Mouse (Mus musculus) gastrocnemius, postnatal 4 days (tissue): Measurements from ENCODE around the gene Snx18. TPM values are rescaled to one million over a fixed set of nuclear protein-coding genes. Genes with fewer than 3 reads are reported as not detected.
A peak's percentile ranks its signal among the peaks of the same experiment; 100 is the strongest.

ENCODE experiments used
- DNase-seq, 2 experiments: peaks; one replicate each; pipeline ENCODE4 v3.0.0; 2021 to 2022; ENCODE audit warnings: low spot score in 2 of 2, mixed read lengths in 2 of 2
- total RNA-seq, 2 experiments: library from RNA; stranded (reverse); gene quantifications; 2 replicates each; pipeline ENCODE4 v1.2.3; 2021

Gene Snx18
- total RNA-seq, 2 experiments from 2014 or later: 30.7 to 36.4 TPM

DNA sequence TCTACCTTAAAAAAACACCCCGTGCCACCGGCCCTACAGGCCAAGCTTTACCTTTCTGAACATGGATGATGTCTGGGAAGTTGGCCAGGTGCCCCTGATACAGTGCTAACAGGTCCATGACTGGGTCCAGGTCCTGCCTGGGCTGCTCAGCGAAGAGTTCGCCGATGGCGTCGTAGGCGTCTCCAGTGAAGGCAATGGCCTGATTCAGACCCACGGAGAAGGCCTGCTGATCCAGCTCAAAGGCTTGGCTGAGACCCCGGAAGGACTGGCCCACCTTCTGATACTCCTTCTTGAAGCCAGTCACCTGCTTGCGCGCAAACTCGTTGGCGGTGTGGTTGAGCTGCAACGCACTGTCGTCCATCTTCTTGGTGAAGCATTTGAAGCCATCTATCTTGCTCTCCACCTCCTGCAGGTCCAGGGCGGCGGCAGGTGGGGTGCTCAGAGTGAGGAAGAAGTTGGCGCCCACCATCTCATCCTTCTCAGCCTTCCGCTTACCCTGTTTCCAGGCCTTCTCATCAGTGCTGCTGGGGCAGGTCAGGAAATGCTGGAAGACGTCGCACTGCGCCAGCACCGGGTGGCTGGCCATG lies 1.5 kb downstream of the Snx18 start:
- DNase-seq: peak in 1 of 2 experiments; percentile 43

DNA sequence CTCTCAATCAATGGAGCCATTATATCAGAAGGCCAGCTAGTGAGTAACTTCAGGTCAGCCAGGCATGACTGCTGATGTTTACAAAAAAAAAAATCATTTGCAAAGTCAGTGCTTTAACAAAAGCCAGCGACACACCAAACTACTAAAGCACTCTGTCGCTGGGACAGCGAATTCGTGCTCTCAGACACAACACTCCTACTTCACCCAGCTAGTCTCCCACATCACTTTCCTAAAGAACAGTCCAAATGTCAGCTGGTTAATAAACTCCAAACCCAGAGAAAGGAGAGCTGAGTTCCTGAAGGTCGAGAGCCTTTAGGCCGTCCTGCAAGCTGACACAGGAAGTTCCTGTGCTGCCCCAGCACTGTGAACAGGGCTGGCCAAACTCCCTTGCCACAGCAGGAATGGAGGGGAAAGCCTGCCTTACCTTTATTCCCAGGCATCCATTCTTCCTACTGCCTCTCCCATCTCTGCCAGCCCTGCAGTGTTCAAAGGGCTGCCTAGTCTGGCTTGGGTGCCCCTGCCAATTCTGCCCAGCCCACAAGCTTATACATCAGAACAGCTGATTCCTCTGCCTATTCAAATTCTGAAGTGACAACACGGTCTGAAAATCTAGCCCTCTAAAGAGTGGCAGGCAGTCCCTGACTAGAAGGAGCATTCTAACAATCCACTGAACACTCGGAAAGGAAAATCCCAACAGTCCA lies 2.2 kb downstream of the Snx18 start:
- no peak for DNase-seq

- DNase-seq: peak in 1 of 2 experiments; percentile 37
Measured at GRCm38 (mm10) chr13:113615546-113615941, 2.8 kb downstream of the Snx18 start.

DNA sequence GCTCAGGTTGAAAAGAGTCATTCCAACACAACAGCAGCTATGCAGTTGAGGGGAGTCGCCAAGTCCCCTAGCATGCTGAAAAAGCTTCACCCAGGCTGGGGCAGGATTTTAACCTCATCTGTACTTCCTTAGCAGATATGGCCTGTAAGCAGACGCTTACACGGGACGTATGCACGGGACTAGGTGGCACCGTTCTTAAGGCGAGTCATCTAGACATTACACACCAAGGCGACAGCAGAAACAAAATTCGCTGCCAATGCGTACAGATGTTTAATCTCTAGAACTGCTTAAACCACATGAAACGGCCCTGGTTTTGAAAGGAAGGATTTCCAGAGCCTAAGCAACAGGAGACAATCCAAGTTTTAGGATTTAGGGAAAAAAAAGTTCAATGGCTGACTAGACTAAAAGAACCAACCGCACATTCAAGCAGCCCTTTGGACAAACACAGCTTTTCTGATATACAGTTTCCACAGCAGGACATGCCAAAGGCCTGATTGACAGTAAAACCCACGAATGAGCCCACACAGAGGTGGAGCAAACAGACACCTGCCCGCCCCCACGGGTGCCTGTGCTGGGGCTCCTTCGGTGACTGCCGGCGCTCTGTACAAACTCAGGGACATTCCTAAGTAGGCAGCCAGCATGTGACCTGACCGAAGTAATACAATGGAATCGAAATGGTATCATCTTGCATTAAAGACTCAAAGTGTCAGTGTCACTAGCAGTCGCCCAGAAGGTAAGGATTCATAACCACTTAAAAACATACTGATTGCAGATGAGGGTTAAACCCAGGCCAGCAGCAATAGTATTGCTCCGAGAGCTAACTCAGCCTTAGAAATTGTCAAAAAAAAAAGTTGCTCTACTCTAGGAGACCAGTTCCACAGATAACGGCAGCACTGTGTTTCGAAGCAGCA lies 3.5 kb downstream of the Snx18 start:
- peak in 1 of 2 experiments; percentile 85 for DNase-seq

DNA sequence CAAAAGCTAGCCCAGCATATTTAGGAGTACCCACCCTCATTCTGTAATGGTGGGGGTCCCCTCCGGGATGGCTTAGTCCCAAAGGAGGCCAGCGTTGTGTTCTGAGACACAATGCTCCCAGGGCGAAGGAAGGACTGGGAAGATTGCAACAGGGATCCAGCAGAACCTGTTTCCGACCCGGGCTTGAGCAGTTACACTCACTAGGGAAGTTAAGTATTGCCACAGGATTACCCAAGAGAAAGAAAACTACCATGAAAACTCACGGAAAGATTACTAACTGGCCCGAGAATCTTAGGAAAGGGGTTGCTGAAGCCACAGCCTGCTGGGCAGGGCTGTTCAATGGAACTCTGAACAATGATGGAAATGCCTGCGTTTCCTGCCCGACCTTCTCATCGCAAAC lies 4.5 kb downstream of the Snx18 start:
- no peak for DNase-seq

DNA sequence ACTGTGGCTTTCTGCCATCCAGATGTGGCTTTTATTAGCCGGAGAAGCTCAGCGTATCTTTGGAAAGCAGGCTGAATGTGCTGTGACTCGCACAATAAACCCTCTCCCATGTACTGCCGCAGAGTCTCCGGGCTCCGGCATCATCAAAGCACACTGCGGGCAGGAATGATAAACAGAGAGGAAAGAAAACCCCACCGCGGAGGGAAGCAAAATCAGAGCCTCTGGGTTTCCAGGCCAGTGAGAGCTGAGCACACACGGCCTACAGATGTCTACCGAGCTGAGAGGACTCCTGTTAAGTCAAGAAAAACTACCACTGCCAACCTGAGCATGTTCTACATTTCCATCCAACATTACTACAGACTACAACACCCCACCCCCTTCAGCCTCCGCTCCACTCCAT lies 5.0 kb downstream of the Snx18 start:
- DNase-seq: no peak

DNA sequence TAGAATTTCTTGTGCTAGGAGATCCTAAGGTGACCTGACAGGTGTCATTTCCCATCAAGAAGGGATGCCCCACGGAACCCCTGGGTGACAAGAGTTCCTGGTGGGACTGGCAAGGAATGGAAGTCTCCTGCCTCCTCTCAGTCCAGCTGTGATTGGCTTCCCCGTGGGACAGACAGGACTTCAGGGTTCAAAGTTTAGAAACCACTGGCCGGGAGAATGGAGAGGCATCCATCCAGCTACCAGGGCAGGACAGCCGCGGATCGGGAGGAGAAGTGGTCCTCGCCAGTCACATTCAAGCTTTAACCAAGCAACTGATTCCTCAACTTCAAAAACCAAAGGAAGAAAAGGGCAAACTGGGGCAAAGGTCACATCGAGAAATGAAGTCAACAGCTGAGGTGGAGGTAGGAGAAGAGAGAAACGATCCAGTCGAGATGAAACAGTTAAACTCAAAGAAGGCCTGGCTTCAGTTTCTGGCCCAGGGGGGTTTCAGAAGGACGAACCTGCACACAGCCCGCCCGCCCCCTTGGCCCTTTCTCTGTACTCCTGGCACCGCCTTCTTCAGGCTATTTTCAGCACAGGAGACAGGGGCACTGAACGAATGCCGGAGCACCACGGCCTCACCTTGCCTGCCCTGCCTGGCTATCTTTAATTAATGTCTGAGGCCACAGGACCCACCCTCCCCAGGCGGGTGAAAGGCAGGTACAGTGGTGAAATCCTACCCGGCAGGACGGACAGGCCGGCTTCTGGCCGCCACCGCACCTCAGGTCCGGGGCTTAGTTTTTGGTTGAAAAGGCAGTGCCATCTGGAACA lies 6.0 kb downstream of the Snx18 start:
- DNase-seq: no peak

- DNase-seq: no peak
Measured at GRCm38 (mm10) chr13:113610732-113611500, 7.4 kb downstream of the Snx18 start.

GRCm38 (mm10) chr13:113609429-113609828 lies 8.9 kb downstream of the Snx18 start:
- DNase-seq: no peak

GRCm38 (mm10) chr13:113607821-113608220 lies 10.5 kb downstream of the Snx18 start:
- no peak for DNase-seq

DNA sequence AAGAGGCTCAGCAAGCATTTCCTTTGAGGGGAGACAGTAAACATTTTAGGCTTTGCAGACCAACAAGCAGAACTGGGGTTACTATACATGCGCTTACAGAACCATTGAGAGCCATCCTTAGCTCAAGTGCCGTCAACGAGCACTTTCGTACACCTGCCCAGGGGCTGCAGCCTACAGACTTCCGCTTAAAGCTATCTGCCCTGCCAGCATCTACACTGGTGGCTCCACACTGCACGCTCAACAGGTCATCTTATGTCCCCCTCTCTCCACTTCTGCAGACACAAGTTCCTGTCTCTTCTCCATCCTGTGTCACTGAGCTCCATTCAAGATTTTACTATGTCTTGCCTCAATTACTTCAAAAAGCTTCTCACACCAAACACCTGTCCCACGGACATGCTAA lies 11.0 kb downstream of the Snx18 start:
- DNase-seq: no peak

- DNase-seq: no peak
Measured at GRCm38 (mm10) chr13:113606741-113607358, 11.5 kb downstream of the Snx18 start.

DNA sequence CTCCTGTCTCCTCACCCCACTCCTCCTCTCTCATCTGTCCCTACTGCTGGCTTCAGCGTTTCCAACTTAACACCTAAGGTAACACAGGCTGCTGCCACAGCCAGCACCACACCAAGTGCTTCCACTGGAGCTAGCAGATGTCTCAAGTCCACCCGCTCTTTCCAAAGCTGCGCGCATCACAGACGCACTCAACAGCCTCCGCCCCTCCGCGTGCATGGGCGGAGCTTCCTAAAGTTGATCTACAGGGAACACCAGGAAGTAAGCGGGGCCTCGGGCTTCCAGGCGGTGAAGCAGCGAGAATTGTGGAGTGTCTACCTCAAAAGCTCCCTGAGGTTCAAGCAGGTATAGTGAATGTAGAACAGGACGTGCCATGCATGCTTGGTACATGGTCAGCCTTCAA lies 12.2 kb downstream of the Snx18 start:
- DNase-seq: no peak

DNA sequence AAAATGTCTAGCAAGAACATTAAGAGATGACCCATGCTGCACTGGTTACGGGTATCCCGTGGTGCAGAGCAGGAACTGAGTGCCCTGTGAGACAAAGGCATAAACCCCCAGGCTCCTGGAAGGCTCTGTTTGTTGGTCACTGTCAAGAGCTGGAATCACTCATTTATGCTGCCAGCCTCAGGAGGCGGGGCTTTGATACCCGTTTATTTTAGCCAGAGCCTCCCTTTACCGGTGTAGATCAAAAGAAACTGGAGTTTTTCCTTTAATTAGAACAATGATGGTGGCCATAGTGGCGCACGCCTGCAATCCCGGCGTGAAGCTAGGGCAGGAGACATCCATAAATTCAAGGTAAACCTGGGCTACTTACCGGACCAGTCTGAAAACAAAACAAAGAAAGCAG lies 12.7 kb downstream of the Snx18 start:
- DNase-seq: no peak

DNA sequence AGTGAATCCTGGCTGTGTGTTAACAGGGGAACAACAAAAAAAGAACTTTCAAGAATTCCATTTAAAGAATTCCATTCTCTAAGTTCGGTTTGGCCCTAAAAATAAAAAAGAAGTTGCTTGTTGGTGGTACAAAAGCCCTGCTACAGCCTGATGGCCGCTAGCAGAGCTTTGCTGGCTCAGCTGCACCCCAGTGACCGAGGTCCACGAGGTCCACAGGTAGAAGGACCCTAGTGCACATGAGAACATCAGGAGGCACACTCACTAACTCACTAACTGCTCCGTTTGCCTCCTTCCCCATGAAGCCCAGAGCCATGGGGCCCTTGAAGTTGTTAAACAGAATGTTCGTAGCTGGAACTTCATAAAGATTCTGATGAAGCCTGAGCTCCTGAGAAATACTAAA lies 14.0 kb downstream of the Snx18 start:
- no peak for DNase-seq

DNA sequence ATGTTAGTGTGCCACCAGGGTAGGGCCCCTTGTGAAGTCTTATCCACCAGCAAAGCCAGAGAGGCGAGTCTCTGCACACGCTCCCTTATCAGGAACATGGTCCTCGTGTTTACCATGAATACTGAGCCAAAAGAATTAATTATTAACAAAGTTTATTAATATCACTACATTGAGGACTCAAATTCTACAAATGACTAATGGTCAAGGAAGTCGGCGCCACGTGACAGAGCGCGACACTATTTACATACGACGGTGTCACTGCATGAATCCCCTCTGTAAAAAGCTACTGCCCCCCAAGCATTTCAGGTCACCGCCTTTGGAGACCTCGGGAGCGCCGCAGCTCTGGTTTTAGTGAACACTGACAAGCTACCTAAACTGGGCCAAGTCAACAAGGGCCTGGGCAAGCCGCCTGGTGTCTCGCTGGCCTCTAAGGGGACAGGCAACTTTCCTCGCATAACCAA lies 15.5 kb downstream of the Snx18 start:
- DNase-seq: no peak

DNA sequence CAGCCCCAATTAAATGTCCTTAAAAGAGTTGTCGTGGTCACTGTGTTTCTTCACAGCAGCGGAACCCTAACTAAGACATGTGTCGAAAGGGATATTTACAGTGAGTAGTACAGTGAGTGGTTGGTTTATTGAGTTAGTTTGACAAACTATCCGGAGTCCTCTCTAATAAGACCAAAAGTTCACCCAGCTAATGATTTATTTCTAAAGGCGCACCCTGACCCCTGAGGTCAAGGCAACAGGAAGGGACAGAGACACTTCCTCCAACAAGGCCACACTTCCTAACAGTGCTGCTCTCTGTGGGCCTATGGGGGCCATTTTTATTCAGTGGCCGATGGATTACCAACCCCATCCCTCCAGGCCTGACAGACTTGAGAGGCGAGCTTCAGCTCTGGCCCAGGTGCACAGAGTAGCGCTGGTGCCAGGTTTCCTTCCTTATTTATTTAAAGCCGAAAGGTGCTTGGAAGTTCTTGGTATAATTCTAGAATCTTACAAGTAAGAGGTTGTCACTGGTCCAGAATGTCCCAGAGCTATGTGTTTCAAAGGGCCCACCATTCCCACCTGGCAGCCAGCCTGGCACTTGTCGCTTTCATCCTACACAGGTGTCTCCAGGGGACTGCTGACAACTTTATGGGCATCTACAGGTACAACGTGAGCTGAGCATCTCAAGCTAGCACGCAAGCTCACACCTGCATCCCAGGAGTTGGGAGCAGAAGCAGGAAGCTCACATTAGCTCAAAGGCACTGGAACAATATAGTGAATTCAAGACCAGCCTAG lies 16.3 kb downstream of the Snx18 start:
- no peak for DNase-seq

DNA sequence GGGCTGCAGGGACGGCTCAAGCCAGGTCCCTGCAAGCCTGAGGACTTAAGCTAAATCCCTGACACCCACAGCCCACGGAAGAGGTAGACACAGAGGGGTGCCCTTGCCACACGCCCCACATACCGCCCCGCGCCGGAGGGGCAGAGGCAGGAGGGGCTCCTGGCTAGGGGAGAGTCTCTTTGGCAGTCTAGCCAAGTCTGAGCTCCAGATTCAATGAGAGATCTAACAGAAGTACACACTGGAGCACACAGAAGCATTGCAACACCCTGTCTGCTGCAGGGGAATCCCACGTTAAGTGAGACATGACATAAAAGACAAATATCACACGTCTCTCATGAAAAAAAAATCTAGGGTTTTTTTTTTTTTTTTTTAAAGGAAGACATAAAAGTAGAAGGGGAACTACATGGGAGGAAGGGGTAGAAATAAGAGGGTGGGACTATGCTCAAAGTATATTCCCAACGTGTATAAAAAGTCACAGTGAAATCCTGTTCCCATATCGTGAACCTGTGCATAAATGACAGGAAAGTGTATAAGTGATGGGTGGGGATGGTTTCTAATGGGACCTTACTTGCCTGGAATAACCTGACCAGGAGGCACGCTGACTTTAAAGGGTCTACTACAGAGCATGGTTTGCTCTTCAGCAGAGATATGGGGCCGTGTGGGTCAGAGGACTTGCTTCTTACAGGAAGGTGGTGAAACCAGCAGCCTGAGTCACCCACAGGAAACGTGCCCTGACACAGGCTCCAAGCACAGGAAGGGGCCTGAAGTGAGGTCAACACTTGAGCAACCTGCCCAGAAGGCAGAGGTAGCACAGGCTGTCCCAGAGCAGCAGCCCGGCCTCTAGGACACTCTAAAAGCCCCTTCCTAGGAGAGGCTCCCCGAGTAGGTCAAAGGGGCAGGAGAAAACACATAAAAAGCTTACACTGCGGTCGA lies 17.6 kb downstream of the Snx18 start:
- no peak for DNase-seq
